Mouse (Mus musculus): Measurements from ENCODE around the gene Brpf1. TPM values are rescaled to one million over a fixed set of nuclear protein-coding genes. Genes with fewer than 3 reads are reported as not detected.

Brpf1 gene
- total RNA-seq, 2 experiments from 2014 or later: 22.0 to 53.5 TPM

- no peak for ATAC-seq (replicated peaks; ENCODE audit: low FRiP score, low TSS enrichment, poor library complexity, severe bottlenecking)
Observed at GRCm38 (mm10) chr6:113350538-113350937, 43.6 kb downstream of the Brpf1 start.

DNA sequence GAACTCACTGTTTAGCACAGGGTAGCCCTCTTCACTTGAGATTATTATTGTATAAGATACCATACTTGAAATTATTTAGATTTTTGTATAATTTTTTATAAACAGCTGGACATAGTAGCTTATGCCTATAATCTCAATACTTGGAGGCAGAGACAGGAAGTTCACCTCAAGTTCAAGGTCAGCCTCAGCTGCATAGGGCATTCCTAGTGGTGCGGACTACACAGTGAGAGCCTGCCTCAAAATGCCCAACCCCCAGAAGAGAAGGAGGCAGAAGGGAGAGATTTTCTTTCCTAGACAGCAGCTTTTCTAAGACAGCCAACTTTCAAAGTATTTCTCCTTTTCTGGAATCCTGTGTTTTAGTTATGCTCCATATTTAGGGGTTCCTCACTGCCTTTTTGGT, 44.2 kb downstream of the Brpf1 start:
- ATAC-seq (replicated peaks; ENCODE audit: low FRiP score, low TSS enrichment, poor library complexity, severe bottlenecking): no peak

DNA sequence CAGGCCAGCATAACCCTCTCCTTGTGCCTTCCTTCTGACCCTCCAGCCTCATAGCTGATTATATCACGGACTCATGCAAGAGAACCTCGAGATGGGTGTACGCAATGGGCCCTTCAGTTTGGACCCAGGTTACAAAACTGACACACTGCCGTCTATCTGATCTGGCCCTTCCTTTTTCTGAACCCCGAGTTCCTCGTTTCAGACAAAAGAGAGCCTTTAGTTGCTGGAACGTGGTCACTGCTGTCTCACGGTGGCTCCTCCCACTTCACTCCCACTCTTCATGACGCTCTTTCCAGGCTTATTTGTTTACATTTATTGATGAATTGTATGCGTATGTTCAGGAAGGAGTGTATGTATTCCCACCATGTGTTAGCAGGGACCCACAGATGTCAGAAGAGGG, 44.7 kb downstream of the Brpf1 start:
- ATAC-seq (replicated peaks; ENCODE audit: low FRiP score, low TSS enrichment, poor library complexity, severe bottlenecking): peak; percentile 50; the same call in 1 of the 2 replicates

- no peak for ATAC-seq (replicated peaks; ENCODE audit: low FRiP score, low TSS enrichment, poor library complexity, severe bottlenecking)
Observed at GRCm38 (mm10) chr6:113352820-113353219, 45.9 kb downstream of the Brpf1 start.

- no peak for ATAC-seq (replicated peaks; ENCODE audit: low FRiP score, low TSS enrichment, poor library complexity, severe bottlenecking)
Observed at GRCm38 (mm10) chr6:113353696-113354095, 46.8 kb downstream of the Brpf1 start.

DNA sequence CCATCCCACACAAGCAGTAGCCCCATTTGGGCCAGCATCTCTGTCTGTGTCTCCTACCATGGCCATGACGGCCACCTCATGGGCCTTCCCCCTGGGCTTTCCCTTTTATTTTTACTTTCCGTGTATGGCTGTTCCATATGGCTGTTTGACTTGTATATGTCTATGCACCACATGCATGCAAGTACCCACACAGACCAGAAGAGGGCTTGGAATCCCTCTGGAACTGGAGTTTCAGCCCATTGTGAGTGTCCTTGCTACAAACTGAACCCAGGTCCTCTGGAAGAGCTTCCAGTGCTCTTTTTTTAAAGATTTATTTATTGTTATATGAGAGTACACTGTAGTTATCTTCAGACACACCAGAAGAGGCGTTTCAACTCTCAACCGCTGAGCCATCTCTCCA, 54.5 kb downstream of the Brpf1 start:
- ATAC-seq (replicated peaks; ENCODE audit: low FRiP score, low TSS enrichment, poor library complexity, severe bottlenecking): 0 out of 2 replicates have a peak, but pooled peaks have one; percentile 54

DNA sequence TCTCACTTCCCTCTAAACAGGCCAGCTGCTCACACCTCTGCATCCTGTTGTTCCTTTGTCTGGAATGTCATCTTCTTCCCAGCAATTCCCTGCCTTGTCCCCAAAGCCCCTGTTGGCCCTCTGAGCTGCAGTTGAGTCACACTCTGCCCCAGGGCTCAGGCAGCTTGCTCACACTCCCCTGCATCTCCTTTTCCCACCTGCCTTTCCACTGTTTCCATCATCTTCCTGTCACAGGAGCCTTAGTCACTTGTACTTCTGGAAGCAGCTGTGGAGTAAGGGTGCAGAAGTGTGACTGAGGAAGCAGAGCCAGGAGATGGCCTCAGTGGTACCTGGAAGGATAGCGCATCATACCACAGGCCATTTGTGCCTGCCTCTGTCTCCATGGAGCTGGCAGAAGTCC, 55.3 kb downstream of the Brpf1 start:
- no peak for ATAC-seq (replicated peaks; ENCODE audit: low FRiP score, low TSS enrichment, poor library complexity, severe bottlenecking)

DNA sequence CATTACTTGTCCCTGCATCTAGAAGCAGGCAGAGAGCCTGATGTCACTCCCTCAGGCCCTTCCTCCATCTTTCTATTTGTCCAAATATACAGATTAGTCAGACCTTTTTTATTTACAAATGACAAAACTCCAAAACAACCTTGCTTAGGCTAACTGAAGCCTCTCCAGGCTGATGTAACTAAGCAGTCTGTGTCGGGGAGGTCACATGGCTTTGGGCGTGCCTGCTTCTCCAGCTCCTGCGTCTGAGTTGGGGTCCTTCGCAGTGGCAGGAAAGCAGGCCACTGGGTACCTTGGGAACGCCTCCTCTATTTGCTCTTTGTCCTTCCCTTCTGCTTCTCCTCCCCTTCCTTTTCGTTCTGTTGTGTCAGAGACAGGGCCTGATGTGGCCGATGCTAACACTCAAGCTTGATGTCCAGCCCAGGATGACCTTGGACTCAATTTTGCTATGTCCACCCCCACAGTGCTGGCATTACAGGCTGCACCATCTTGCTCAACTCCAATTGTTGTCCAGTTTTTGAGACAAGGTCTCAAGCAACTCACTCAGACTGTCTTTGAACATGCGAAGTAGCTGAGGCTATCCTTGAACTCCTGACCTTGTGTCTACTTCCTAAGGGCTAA, 57.7 kb downstream of the Brpf1 start:
- ATAC-seq (replicated peaks; ENCODE audit: low FRiP score, low TSS enrichment, poor library complexity, severe bottlenecking): no peak

GRCm38 (mm10) chr6:113366639-113367038, 59.7 kb downstream of the Brpf1 start:
- no peak for ATAC-seq (replicated peaks; ENCODE audit: low FRiP score, low TSS enrichment, poor library complexity, severe bottlenecking)

DNA sequence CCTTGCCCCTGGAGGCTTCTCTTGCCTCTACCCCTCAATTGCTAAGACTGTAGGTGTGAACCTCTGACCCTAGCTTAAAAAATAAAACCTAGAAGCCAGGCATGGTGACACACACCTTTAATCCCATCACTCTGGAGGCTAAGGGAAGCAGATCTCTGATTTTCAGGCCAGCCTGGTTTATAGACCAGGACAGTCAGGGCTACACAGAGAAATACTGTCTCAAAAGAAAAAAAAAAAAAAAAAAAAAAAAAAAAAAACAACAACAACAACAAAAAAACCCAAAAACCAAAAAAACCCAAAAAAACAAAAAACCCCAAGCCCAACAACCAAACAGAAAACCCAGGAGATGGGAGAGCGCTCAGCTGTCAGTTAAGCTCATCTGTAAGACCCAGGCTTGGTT, 60.6 kb downstream of the Brpf1 start:
- ATAC-seq (replicated peaks; ENCODE audit: low FRiP score, low TSS enrichment, poor library complexity, severe bottlenecking): no peak

- no peak for ATAC-seq (replicated peaks; ENCODE audit: low FRiP score, low TSS enrichment, poor library complexity, severe bottlenecking)
Observed at GRCm38 (mm10) chr6:113368124-113368523, 61.2 kb downstream of the Brpf1 start.

- ATAC-seq (replicated peaks; ENCODE audit: low FRiP score, low TSS enrichment, poor library complexity, severe bottlenecking): no peak
Observed at GRCm38 (mm10) chr6:113368577-113368976, 61.6 kb downstream of the Brpf1 start.

DNA sequence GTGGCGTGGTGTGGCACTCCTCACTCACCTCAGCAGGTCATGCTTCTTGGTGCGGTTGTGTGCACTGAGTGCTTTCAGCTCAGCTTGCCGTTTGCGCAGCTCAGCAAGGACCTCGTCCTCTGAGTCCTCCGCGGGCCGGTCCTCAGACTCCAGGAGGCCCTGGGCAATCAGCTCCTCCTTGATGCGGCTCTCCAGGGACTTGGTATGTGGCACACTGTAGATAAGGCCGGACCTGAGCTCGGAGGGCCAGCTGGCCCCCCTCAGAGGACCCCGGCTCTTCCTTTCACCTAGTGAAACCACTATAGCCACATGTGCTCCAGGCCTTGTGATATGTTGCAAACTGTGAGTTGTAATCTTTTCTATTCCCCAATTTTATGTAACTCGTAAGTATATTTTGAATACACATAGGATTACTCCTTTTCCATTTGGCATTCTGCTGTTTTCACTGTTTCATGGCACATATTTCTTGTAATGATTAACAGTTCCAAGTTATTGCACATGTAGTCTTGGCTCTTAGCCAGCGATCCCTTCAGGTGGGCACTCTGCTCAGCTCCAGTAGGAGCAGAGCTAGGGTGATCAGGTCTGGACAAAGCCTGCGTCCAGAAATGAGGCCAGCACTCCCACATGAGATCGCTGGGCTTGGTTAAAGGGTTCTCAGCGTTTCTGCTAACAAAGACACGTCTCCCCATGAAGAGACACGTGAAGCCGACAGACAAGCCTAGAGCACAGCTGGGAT, 63.4 kb downstream of the Brpf1 start:
- no peak for ATAC-seq (replicated peaks; ENCODE audit: low FRiP score, low TSS enrichment, poor library complexity, severe bottlenecking)

- peak; percentile 38 for ATAC-seq (replicated peaks; ENCODE audit: low FRiP score, low TSS enrichment, poor library complexity, severe bottlenecking)
Observed at GRCm38 (mm10) chr6:113373491-113373890, 66.6 kb downstream of the Brpf1 start.

Other genes starting within 250 kb of the Brpf1 start
- gene Setd5, start 229.8 kb upstream of the Brpf1 start, total RNA-seq (2014; fragmentation: Nextera tagmentation): 136 and 143 TPM in 2 replicates
- 79.1 and 80.2 TPM in 2 replicates for gene Setd5, start 229.8 kb upstream of the Brpf1 start, total RNA-seq (2017)
- 0.69 TPM in 1 of 2 replicates, not detected in the other for gene Lhfpl4, start 111.8 kb upstream of the Brpf1 start, total RNA-seq (2014; fragmentation: Nextera tagmentation)
- not detected in 2 replicates for gene Lhfpl4, start 111.8 kb upstream of the Brpf1 start, total RNA-seq (2017)
- gene Mtmr14, start 69.3 kb upstream of the Brpf1 start, total RNA-seq (2014; fragmentation: Nextera tagmentation): 17.0 and 26.6 TPM in 2 replicates
- 13.8 and 21.8 TPM in 2 replicates for gene Mtmr14, start 69.3 kb upstream of the Brpf1 start, total RNA-seq (2017)
- gene Cpne9, start 24.8 kb upstream of the Brpf1 start, total RNA-seq (2014; fragmentation: Nextera tagmentation): 0.74 and 0.99 TPM in 2 replicates
- gene Cpne9, start 24.8 kb upstream of the Brpf1 start, total RNA-seq (2017): 0.42 TPM in 1 of 2 replicates, not detected in the other
- gene Ogg1, start 19.8 kb downstream of the Brpf1 start, total RNA-seq (2014; fragmentation: Nextera tagmentation): 9.9 and 23.7 TPM in 2 replicates
- 3.8 and 9.4 TPM in 2 replicates for gene Ogg1, start 19.8 kb downstream of the Brpf1 start, total RNA-seq (2017)
- gene Camk1, start 36.8 kb downstream of the Brpf1 start, total RNA-seq (2014; fragmentation: Nextera tagmentation): 1.2 and 2.2 TPM in 2 replicates
- gene Camk1, start 36.8 kb downstream of the Brpf1 start, total RNA-seq (2017): 2.9 and 17.8 TPM in 2 replicates
- gene Tada3, start 70.7 kb downstream of the Brpf1 start, total RNA-seq (2014; fragmentation: Nextera tagmentation): 23.5 and 40.8 TPM in 2 replicates
- 19.8 and 20.3 TPM in 2 replicates for gene Tada3, start 70.7 kb downstream of the Brpf1 start, total RNA-seq (2017)
- 128 and 162 TPM in 2 replicates for gene Arpc4, start 71.0 kb downstream of the Brpf1 start, total RNA-seq (2014; fragmentation: Nextera tagmentation)
- gene Arpc4, start 71.0 kb downstream of the Brpf1 start, total RNA-seq (2017): 137 and 152 TPM in 2 replicates
- 2.1 and 7.9 TPM in 2 replicates for gene Ttll3, start 82.1 kb downstream of the Brpf1 start, total RNA-seq (2014; fragmentation: Nextera tagmentation)
- 0.50 and 0.80 TPM in 2 replicates for gene Ttll3, start 82.1 kb downstream of the Brpf1 start, total RNA-seq (2017)
- gene Rpusd3, start 112.2 kb downstream of the Brpf1 start, total RNA-seq (2014; fragmentation: Nextera tagmentation): 13.5 and 14.5 TPM in 2 replicates
- gene Rpusd3, start 112.2 kb downstream of the Brpf1 start, total RNA-seq (2017): 16.8 and 25.1 TPM in 2 replicates
- gene Cidec, start 128.6 kb downstream of the Brpf1 start, total RNA-seq (2014; fragmentation: Nextera tagmentation): not detected in 2 replicates
- not detected in 2 replicates for gene Cidec, start 128.6 kb downstream of the Brpf1 start, total RNA-seq (2017)
- gene Jagn1, start 135.4 kb downstream of the Brpf1 start, total RNA-seq (2014; fragmentation: Nextera tagmentation): 44.8 and 53.4 TPM in 2 replicates
- gene Jagn1, start 135.4 kb downstream of the Brpf1 start, total RNA-seq (2017): 29.4 and 50.3 TPM in 2 replicates
- 0.45 TPM in 1 of 2 replicates, not detected in the other for gene Il17re, start 151.3 kb downstream of the Brpf1 start, total RNA-seq (2014; fragmentation: Nextera tagmentation)
- not detected in 2 replicates for gene Il17re, start 151.3 kb downstream of the Brpf1 start, total RNA-seq (2017)
- not detected in 2 replicates for gene Il17rc, start 164.3 kb downstream of the Brpf1 start, total RNA-seq (2014; fragmentation: Nextera tagmentation)
- not detected in 2 replicates for gene Il17rc, start 164.3 kb downstream of the Brpf1 start, total RNA-seq (2017)
- gene Creld1, start 176.2 kb downstream of the Brpf1 start, total RNA-seq (2014; fragmentation: Nextera tagmentation): 8.0 and 8.8 TPM in 2 replicates
- gene Creld1, start 176.2 kb downstream of the Brpf1 start, total RNA-seq (2017): 1.6 and 6.1 TPM in 2 replicates
- 0.37 TPM in 1 of 2 replicates, not detected in the other for gene Prrt3, start 194.8 kb downstream of the Brpf1 start, total RNA-seq (2014; fragmentation: Nextera tagmentation)
- gene Prrt3, start 194.8 kb downstream of the Brpf1 start, total RNA-seq (2017): not detected in 2 replicates
- 49.4 and 61.7 TPM in 2 replicates for gene Emc3, start 224.5 kb downstream of the Brpf1 start, total RNA-seq (2014; fragmentation: Nextera tagmentation)
- 28.3 and 43.9 TPM in 2 replicates for gene Emc3, start 224.5 kb downstream of the Brpf1 start, total RNA-seq (2017)
- 35.7 and 47.0 TPM in 2 replicates for gene Fancd2, start 224.5 kb downstream of the Brpf1 start, total RNA-seq (2014; fragmentation: Nextera tagmentation)
- 31.3 and 43.7 TPM in 2 replicates for gene Fancd2, start 224.5 kb downstream of the Brpf1 start, total RNA-seq (2017)

Data from megakaryocyte-erythroid progenitor cell, adult 5-6 weeks (primary cell).